In genomic region chr15:51592069-51592435, GRCm38 (mm10) we compare ENCODE assay signal across 9 mouse cellular contexts.
A peak's percentile ranks its signal among the peaks of the same experiment; 100 is the strongest.
DNase-seq lines count a peak whose midpoint lies in the region; ATAC-seq lines count a peak whose summit lies in the region.
"Had no signal": no experiment of that assay in that cellular context is flagged by ENCODE, and none has a peak within 500 bp of the region (broad histone marks: within the 10 kb centered on the region; RNA-seq: fewer than 3 reads in every experiment).

No protein-coding gene starts in this region.

- H3K4me1 ChIP-seq in forebrain, embryonic 16.5 days (replicated peaks; ENCODE audit: control insufficient read depth, insufficient read depth, low read length), result peaks cover 12% of the 10 kb centered on the region
- peaks cover 9% of the 10 kb centered on the region for H3K4me1 ChIP-seq in midbrain, embryonic 11.5 days (ENCODE audit: control insufficient read depth, insufficient read depth, low read length)

- DNase-seq in right cerebral cortex, postnatal 4 days, result peak; percentile 19
- DNase-seq in right cerebral cortex, adult 18-20 months, result no peak
- DNase-seq in heart, postnatal 4 days, result peak; percentile 65
- peak; percentile 81 for DNase-seq in midbrain, embryonic 11.5 days (ENCODE audit: low spot score, missing footprints)
- no peak for DNase-seq in spleen, adult 12 weeks (ENCODE audit: low spot score)
- no peak for DNase-seq in cerebellum, adult 18-20 months

- H3K9me3 ChIP-seq in forebrain, embryonic 16.5 days (ENCODE audit: control insufficient read depth, low read length), result no peaks in the 10 kb centered on the region
- H3K9me3 ChIP-seq in midbrain, embryonic 11.5 days (ENCODE audit: control insufficient read depth, low read length), result no peaks in the 10 kb centered on the region

- H3K36me3 ChIP-seq in forebrain, embryonic 16.5 days (ENCODE audit: control insufficient read depth, insufficient read depth), result no peaks in the 10 kb centered on the region
- no peaks in the 10 kb centered on the region for H3K36me3 ChIP-seq in midbrain, embryonic 11.5 days (ENCODE audit: control insufficient read depth, insufficient read depth, low read length)

- peak overlapping the region; percentile 44 for H3K4me2 ChIP-seq in forebrain, embryonic 16.5 days (ENCODE audit: low read length)
- H3K4me2 ChIP-seq in midbrain, embryonic 11.5 days, result no peak overlapping the region

- no peak overlapping the region for H3K27ac ChIP-seq in forebrain, embryonic 16.5 days (ENCODE audit: low read length)
- H3K27ac ChIP-seq in midbrain, embryonic 11.5 days (ENCODE audit: low read depth, low read length), result no peak overlapping the region
- H3K27ac ChIP-seq: macrophage had no signal

- H3K4me3 ChIP-seq in forebrain, embryonic 16.5 days (replicated peaks; ENCODE audit: low read length), result peak overlapping the region; percentile 17
- no peak overlapping the region for H3K4me3 ChIP-seq in midbrain, embryonic 11.5 days (ENCODE audit: low read depth, low read length)

- no peaks in the 10 kb centered on the region for H3K27me3 ChIP-seq in forebrain, embryonic 16.5 days (replicated peaks; ENCODE audit: control insufficient read depth, insufficient read depth, low read length)
- H3K27me3 ChIP-seq in midbrain, embryonic 11.5 days (ENCODE audit: control insufficient read depth, insufficient read depth, low read length), result no peaks in the 10 kb centered on the region

- 25% methylated on average over 9 of the region's 9 CpGs for WGBS in forebrain, embryonic 16.5 days
- WGBS in midbrain, embryonic 11.5 days, result 44% methylated on average over 9 of the region's 9 CpGs

- peak; percentile 47 for ATAC-seq in forebrain, embryonic 16.5 days
- peak; percentile 71; the same call in 1 of the 2 replicates for ATAC-seq in midbrain, embryonic 11.5 days (ENCODE audit: low FRiP score)
- ATAC-seq in erythroblast, adult 5-6 weeks (replicated peaks; ENCODE audit: low FRiP score, poor library complexity, severe bottlenecking), result no peak

- peak overlapping the region; percentile 33; the same call in 1 of the 2 replicates for H3K9ac ChIP-seq in forebrain, embryonic 16.5 days (replicated peaks; ENCODE audit: low read depth, low read length)
- no peak overlapping the region for H3K9ac ChIP-seq in midbrain, embryonic 11.5 days (ENCODE audit: low read length)

Comparison
In these comparisons a context has a peak if more than half of its experiments do, and no peak if none do; other contexts are left out.
1. DNase-seq: peak in right cerebral cortex, postnatal 4 days (single experiment), heart, postnatal 4 days (single experiment) and midbrain, embryonic 11.5 days (single experiment); none in right cerebral cortex, adult 18-20 months (single experiment), spleen, adult 12 weeks (single experiment) and cerebellum, adult 18-20 months (0 of 2).